Mouse (Mus musculus) neural tube, embryonic 15.5 days (tissue): ENCODE measurements around the gene Ebf4. TPM values are rescaled to one million over a fixed set of nuclear protein-coding genes. Genes with fewer than 3 reads are reported as not detected.
A peak's percentile ranks its signal among the peaks of the same experiment; 100 is the strongest.

Experiments used
- ATAC-seq: fragments of 200-750 bp; cut with Nextera tagmentation; 2 replicates; pipeline ENCODE4 v1.8.0; 2017; ENCODE audit warnings: mild to moderate bottlenecking, moderate TSS enrichment, moderate library complexity; ENCODE audit not compliant: low FRiP score
- H3K27ac ChIP-seq: fragments of 300-500 bp; sonication (generic); replicated peaks from 2 replicates; pipeline ENCODE4 v1.5.1; 2015; ENCODE audit warnings: mild to moderate bottlenecking, inconsistent platforms
- H3K27me3 ChIP-seq: fragments of 300-500 bp; sonication (generic); replicated peaks from 2 replicates; pipeline ENCODE4 v1.6.1; 2015; ENCODE audit warnings: inconsistent platforms
- H3K36me3 ChIP-seq: fragments of 300-500 bp; sonication (generic); 2 replicates; pipeline ENCODE4 v1.6.1; 2015; ENCODE audit warnings: inconsistent platforms
- H3K4me1 ChIP-seq: fragments of 300-500 bp; sonication (generic); 2 replicates; pipeline ENCODE4 v1.6.1; 2015; ENCODE audit warnings: inconsistent platforms
- H3K4me2 ChIP-seq: fragments of 300-500 bp; sonication (generic); 2 replicates; pipeline ENCODE4 v1.6.1; 2015; ENCODE audit warnings: inconsistent platforms, mild to moderate bottlenecking, moderate library complexity
- H3K4me3 ChIP-seq: fragments of 300-500 bp; sonication (generic); replicated peaks from 2 replicates; pipeline ENCODE4 v1.5.1; 2015; ENCODE audit warnings: mild to moderate bottlenecking, inconsistent platforms
- H3K9ac ChIP-seq: fragments of 300-500 bp; sonication (generic); replicated peaks from 2 replicates; pipeline ENCODE4 v1.6.1; 2015; ENCODE audit warnings: mild to moderate bottlenecking, inconsistent platforms
- H3K9me3 ChIP-seq: fragments of 300-500 bp; sonication (generic); replicated peaks from 2 replicates; pipeline ENCODE4 v1.6.1; 2016; ENCODE audit warnings: inconsistent platforms
- WGBS: fragments of 180-500 bp; shearing (Covaris S2); methylation state at CpG from one replicate; pipeline ENCODE4 v1.1.7; 2015; ENCODE audit warnings: mixed read lengths; 5-methylcytosine and 5-hydroxymethylcytosine counted together
- polyA plus RNA-seq: library from polyadenylated mRNA; unstranded; fragments of >200 nt; fragmentation: Nextera tagmentation; extraction: Ambion mirVana; gene quantifications from 2 replicates; pipeline ENCODE4 v1.2.1, GENCODE M21; 2015

Ebf4 gene
- polyA plus RNA-seq, 1 experiment from 2014 or later, result 7.8 TPM

DNA sequence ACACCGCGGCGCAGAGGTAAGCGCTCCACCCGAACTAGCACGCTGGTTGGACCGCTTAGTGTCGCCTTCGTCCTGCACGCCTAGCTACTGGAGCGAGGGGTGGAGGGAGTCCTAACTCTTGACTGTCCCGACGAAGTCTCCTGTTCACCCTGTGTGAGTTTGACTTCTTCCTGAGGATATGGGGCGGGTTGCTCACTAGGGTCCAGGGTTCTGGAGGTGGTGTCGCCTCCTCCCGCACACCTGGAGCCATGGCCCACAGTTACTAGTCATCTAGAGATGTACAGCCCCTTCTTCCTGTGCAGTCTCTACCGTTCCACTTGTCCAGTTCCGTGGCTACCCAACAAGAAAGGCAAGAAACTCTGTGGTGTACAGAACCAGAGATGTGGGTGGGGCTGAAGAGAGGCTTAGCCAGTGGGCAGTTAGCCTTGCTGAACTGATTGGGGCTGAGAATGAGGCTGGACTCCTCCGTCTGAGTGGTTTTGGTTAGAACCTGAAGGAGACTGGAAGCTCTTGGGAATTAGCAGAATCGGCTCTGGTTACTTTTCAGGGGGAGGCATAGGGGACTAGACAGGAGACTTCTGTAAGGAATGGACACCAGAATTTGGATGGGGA, 1.3 kb downstream of the Ebf4 start:
- Histone ChIP-seq H3K36me3 (no peaks in the 10 kb centered on the region), H3K4me3 (peak overlapping the region; percentile 71), H3K4me1 (peaks cover 44% of the 10 kb centered on the region), H3K4me2 (peak overlapping the region; percentile 73), H3K9me3 (no peaks in the 10 kb centered on the region), H3K9ac (peak overlapping the region; percentile 82), H3K27ac (no peak overlapping the region), H3K27me3 (0 out of 2 replicates have a peak, but pooled peaks cover 4% of the 10 kb centered on the region)
- peak; percentile 33 for ATAC-seq
- WGBS, result 5% methylated on average over 20 of the region's 20 CpGs

DNA sequence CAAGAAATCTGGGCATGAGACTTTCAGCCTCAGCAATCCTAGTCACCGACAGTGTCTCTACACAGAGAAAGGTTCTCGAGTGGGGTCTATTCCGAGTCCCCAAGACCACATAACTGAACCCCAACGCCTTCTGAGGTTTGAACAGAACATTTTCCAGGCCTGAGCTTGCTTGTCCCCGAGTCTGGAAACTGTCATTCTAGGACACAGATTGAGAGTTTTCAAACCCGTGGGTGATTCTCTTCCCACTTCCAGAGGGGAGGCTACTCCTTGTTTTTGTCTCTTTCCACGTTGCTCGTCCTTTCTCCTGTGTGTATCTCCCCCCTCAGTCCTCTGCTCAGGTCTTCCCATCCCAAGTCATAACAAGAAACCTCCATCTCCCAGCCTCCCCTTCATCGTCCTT, 2.6 kb downstream of the Ebf4 start:
- Histone ChIP-seq H3K27ac (no peak overlapping the region), H3K4me1 (peaks cover 38% of the 10 kb centered on the region), H3K36me3 (no peaks in the 10 kb centered on the region), H3K9me3 (no peaks in the 10 kb centered on the region), H3K27me3 (0 out of 2 replicates have a peak, but pooled peaks cover 4% of the 10 kb centered on the region), H3K9ac (no peak overlapping the region), H3K4me3 (no peak overlapping the region), H3K4me2 (no peak overlapping the region)
- ATAC-seq, result no peak
- WGBS, result 83% methylated on average over 9 of the region's 9 CpGs

DNA sequence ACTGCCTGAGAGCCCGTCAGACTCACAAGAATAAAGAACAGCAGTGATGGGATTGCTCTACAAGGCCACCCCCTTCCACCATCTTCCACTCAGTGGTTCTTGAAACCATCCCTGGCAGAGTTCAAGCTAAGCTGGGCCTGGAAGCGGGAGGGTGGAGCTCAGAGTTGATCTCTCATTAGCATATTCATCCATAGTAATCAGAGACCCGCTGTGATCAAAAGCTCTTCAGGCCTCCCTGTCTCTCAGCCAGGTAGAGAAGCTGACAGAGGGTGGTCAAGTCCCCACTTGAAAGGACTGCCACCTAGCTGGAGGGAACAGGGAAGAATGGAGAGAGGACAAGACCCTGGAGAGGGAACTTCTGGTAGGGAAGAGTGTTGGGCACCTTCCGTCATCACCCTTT, 8.0 kb downstream of the Ebf4 start:
- Histone ChIP-seq H3K27ac (no peak overlapping the region), H3K9ac (no peak overlapping the region), H3K4me3 (no peak overlapping the region), H3K9me3 (no peaks in the 10 kb centered on the region), H3K27me3 (no peaks in the 10 kb centered on the region), H3K4me1 (no peaks in the 10 kb centered on the region), H3K4me2 (no peak overlapping the region), H3K36me3 (peaks cover 9% of the 10 kb centered on the region)
- no peak for ATAC-seq
- 61% methylated on average over 4 of the region's 4 CpGs for WGBS

DNA sequence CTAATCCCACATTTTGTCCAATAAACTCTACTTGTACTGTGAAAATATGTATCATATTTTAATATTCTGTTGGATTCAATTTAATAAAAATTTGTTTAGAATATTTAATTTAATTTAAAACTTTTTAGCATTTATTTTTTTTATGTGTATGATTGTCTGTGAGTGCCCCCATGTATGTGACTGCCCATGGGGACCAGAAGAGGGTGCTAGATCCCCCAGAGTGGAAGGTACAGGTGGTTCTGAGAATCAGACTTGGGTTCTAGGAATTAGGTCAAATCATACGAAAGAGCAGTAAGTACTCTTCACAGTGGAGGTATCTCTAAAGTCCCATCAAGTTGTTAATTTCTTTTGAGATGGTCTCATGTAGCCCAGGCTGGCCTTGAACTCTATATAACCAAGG, 32.1 kb downstream of the Ebf4 start:
- Histone ChIP-seq H3K4me1 (no peaks in the 10 kb centered on the region), H3K27me3 (no peaks in the 10 kb centered on the region), H3K4me2 (no peak overlapping the region), H3K27ac (no peak overlapping the region), H3K4me3 (no peak overlapping the region), H3K9ac (no peak overlapping the region), H3K9me3 (no peaks in the 10 kb centered on the region), H3K36me3 (no peaks in the 10 kb centered on the region)
- ATAC-seq, result no peak
- WGBS, result 71% methylated on average over 1 of the region's 1 CpGs

DNA sequence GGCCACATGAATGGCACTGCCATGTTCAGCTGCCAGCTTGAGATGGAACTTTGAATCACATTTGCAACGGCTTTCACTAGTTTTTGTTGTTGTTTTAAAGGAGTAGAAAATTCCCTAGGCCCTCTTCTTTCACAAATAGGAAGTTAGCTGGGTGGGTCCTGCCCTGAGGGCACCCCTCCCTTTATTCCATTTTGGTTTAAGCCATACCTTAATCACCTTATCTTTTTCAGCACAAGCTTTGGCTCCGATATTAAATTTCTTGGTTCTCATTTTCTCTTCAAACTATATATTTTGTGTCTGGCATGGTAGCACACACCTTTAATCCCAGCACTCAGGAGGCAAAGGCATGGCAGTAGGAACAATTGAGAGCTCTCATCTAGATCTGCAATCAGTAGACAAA, 34.5 kb downstream of the Ebf4 start:
- 93% methylated on average over 2 of the region's 2 CpGs for WGBS
- no peak for ATAC-seq
- Histone ChIP-seq H3K9ac (no peak overlapping the region), H3K36me3 (no peaks in the 10 kb centered on the region), H3K27ac (no peak overlapping the region), H3K9me3 (no peaks in the 10 kb centered on the region), H3K4me2 (no peak overlapping the region), H3K4me1 (no peaks in the 10 kb centered on the region), H3K27me3 (no peaks in the 10 kb centered on the region), H3K4me3 (no peak overlapping the region)

DNA sequence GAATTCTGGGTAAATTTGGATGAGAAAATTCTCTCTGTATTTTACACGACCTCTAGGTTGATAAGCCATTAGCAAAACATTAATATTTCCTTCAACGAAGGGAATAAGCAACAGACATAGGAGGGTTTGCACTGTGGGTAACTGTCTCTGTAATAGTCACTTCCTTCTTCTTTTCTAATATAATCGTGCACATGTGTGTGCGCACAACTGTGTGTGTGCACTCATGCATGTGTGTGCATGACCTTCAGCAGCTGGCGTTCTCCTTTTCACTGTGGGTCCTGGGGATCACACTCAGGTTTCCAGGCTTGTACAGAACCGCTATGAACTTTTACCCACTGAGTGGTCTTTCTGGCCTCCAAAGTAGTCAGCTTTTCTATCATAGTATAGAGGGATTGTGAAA, 40.1 kb downstream of the Ebf4 start:
- Histone ChIP-seq H3K4me3 (no peak overlapping the region), H3K9ac (no peak overlapping the region), H3K4me1 (no peaks in the 10 kb centered on the region), H3K27me3 (no peaks in the 10 kb centered on the region), H3K4me2 (no peak overlapping the region), H3K9me3 (no peaks in the 10 kb centered on the region), H3K27ac (no peak overlapping the region), H3K36me3 (no peaks in the 10 kb centered on the region)
- WGBS, result 87% methylated on average over 6 of the region's 6 CpGs
- no peak for ATAC-seq

DNA sequence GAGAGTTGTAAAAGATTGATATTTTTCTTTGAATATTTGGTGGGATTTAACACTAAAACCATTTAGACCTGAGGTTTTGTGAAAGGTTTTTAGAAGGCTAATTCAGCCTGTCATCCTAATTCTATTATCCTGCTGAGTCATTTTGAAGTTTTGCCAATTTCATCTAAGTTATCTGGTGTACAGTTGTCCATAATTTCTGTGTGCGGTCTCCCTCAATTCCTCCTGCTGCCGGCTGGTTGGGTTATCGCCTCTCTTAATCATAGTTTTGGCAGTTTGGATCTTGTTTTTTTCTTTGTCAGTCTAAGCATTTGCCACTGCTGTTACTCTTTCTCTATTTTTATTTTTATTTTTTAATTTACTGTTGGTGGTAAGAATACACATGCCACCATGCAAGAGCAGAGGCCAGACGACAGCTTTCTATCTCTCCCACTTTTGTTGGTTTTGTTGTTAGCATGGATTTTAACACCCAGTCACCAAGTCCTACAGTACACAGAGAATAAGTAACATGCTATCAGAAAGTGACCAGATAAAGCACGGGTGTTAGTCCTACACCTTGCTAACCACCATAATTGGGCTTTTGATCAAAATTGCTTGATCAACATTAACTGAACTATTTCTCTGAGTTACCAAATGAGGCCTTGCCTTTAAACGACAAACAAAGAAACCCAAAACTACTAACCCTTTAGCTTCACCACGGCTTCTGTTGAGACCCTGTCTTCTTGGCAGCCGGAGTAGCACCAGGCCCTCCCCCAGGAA, 45.7 kb downstream of the Ebf4 start:
- Histone ChIP-seq H3K4me1 (no peaks in the 10 kb centered on the region), H3K27ac (no peak overlapping the region), H3K4me2 (no peak overlapping the region), H3K27me3 (no peaks in the 10 kb centered on the region), H3K36me3 (no peaks in the 10 kb centered on the region), H3K9me3 (no peaks in the 10 kb centered on the region), H3K4me3 (no peak overlapping the region), H3K9ac (no peak overlapping the region)
- no peak for ATAC-seq
- WGBS, result 89% methylated on average over 8 of the region's 8 CpGs

DNA sequence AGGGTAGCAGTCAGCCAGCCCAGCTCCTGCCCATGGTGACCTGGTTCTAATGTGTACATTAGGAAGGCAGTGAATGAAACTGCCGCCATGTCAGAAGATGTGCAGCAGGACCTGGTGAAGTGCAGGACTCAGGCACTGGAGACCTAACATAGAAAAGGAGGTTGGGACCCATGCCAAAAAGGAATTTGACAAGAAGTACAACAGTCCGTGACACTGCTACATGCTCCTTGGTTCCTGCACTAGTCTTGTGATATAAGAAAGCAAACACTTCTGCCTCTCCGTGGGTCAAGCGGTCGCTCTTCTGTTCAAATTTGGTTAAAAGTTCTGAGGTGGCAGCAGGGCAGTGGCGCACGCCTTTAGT, 46.2 kb downstream of the Ebf4 start:
- H3K27me3 ChIP-seq, result no peaks in the 10 kb centered on the region
- WGBS, result 90% methylated on average over 7 of the region's 7 CpGs
- no peak overlapping the region for H3K4me3 ChIP-seq
- no peaks in the 10 kb centered on the region for H3K9me3 ChIP-seq
- H3K4me2 ChIP-seq, result no peak overlapping the region
- H3K4me1 ChIP-seq, result no peaks in the 10 kb centered on the region
- no peak for ATAC-seq
- no peaks in the 10 kb centered on the region for H3K36me3 ChIP-seq
- H3K9ac ChIP-seq, result no peak overlapping the region
- H3K27ac ChIP-seq, result no peak overlapping the region

DNA sequence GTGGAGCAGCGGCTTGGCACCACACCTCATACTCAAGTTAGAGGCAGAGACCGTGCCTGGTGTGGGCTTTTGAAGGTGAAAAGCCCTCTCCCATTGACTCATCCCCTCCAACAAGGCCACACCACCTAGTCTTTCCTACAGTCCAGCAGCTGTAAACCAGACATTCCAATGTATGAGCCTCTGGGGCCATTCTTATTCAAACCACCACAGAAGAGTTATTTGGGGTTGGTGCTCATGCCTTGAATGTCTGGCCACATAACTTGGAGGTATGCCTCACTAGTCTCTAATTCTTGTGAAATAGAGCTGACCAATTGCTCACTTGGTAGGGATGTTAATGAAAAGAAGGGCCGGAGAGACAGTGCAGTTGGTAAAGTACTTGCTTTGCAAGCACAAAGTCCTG, 55.4 kb downstream of the Ebf4 start:
- no peak overlapping the region for H3K27ac ChIP-seq
- H3K27me3 ChIP-seq, result no peaks in the 10 kb centered on the region
- ATAC-seq, result no peak
- H3K4me3 ChIP-seq, result no peak overlapping the region
- no peak overlapping the region for H3K4me2 ChIP-seq
- no peak overlapping the region for H3K9ac ChIP-seq
- H3K4me1 ChIP-seq, result 0 out of 2 replicates have a peak, but pooled peaks cover 3% of the 10 kb centered on the region
- no peaks in the 10 kb centered on the region for H3K9me3 ChIP-seq
- no peaks in the 10 kb centered on the region for H3K36me3 ChIP-seq
- 81% methylated on average over 3 of the region's 3 CpGs for WGBS

DNA sequence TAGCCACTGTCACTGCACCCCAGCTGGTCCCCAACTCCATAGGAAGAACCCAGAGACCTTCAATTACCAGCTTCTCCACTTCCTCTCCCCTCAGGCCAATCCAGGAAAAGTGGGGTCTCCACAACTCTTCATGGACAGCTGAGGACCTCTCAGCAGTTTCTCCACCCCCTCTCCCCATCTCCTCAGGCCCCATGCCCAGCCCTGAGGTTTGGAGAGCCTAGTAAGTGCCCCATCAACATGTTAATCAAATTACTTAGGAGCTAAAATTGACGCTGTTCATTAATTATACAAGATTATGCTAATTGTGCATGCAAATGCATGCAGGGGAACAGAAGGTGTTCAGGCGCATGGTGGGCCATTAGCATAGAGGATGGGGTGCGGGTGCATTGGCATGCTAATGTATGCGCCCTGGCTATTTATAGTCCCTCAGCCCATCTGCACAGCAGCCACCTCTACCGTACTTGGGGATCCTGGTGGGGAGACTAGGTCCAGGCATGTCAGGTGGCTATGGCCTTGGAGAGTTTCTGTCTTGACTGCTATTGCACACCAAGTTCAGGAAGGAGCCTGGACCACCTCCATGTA, 56.9 kb downstream of the Ebf4 start:
- Histone ChIP-seq H3K4me2 (no peak overlapping the region), H3K36me3 (no peaks in the 10 kb centered on the region), H3K4me3 (no peak overlapping the region), H3K27ac (no peak overlapping the region), H3K27me3 (no peaks in the 10 kb centered on the region), H3K9ac (no peak overlapping the region), H3K9me3 (no peaks in the 10 kb centered on the region), H3K4me1 (0 out of 2 replicates have a peak, but pooled peaks cover 3% of the 10 kb centered on the region)
- no peak for ATAC-seq
- WGBS, result 17% methylated on average over 5 of the region's 5 CpGs

DNA sequence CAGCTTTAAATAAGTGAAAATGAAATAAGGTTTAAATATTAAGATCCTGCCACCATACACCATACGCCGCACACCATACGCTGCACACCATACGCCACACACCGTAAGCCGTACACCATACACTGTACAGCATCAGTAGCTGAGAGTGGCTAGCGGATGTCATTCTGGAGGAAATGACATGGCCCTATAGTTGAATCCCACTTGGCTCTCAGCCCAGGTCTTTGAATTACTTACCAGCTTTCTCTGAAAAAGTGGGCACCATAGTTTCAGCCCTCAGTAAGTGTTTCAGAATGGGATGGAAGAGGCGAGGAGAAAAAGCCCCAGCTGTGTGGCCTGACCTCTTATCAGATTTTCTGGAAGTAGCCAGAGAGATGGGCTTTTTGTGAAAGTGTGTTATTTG, 58.4 kb downstream of the Ebf4 start:
- Histone ChIP-seq H3K9me3 (no peaks in the 10 kb centered on the region), H3K27me3 (no peaks in the 10 kb centered on the region), H3K9ac (no peak overlapping the region), H3K36me3 (no peaks in the 10 kb centered on the region), H3K4me1 (0 out of 2 replicates have a peak, but pooled peaks cover 3% of the 10 kb centered on the region), H3K4me3 (no peak overlapping the region), H3K4me2 (no peak overlapping the region), H3K27ac (no peak overlapping the region)
- no peak for ATAC-seq
- WGBS, result 93% methylated on average over 8 of the region's 8 CpGs

DNA sequence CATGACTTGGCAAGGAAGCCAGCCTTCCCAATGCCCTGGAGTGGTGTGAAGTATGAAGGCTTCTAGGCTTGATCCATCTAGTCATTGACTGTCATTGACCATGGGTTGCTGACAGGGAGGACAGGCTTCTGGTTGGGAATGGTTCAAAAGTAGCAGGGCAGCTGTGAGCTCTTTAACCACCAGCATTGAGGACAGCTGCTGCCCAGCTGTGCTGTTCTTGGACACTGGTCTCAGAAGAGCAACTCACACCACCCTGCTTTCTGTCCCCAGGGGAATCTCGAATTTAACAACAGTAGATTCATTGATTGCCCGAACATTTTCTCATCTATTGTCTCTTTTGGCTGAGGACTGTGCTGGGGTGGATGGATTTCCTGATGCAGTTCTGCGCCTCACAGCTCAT, 58.9 kb downstream of the Ebf4 start:
- 0 out of 2 replicates have a peak, but pooled peaks cover 3% of the 10 kb centered on the region for H3K4me1 ChIP-seq
- no peak overlapping the region for H3K4me2 ChIP-seq
- peaks cover 2% of the 10 kb centered on the region for H3K27me3 ChIP-seq
- H3K27ac ChIP-seq, result no peak overlapping the region
- H3K9me3 ChIP-seq, result no peaks in the 10 kb centered on the region
- H3K9ac ChIP-seq, result no peak overlapping the region
- WGBS, result 67% methylated on average over 3 of the region's 3 CpGs
- no peak for ATAC-seq
- no peak overlapping the region for H3K4me3 ChIP-seq
- no peaks in the 10 kb centered on the region for H3K36me3 ChIP-seq
